Mouse (Mus musculus) limb, embryonic 15.5 days (tissue): ENCODE results near the gene Gck. TPM values are rescaled to one million over a fixed set of nuclear protein-coding genes. Genes with fewer than 3 reads are reported as not detected.

Experiments
- ATAC-seq: fragments of 200-750 bp; cut with Nextera tagmentation; 2 replicates; pipeline ENCODE4 v1.8.0; 2017; ENCODE audit warnings: low read depth, moderate TSS enrichment; ENCODE audit not compliant: insufficient number of reproducible peaks, low FRiP score, low TSS enrichment
- H3K27ac ChIP-seq: fragments of 300-500 bp; sonication (generic); 2 replicates; pipeline ENCODE4 v1.5.1; 2015; ENCODE audit warnings: moderate library complexity, mild to moderate bottlenecking, inconsistent platforms
- H3K27me3 ChIP-seq: fragments of 300-500 bp; sonication (generic); 2 replicates; pipeline ENCODE4 v1.6.1; 2015; ENCODE audit warnings: inconsistent platforms
- H3K36me3 ChIP-seq: fragments of 300-500 bp; sonication (generic); 2 replicates; pipeline ENCODE4 v1.6.1; 2015; ENCODE audit warnings: inconsistent platforms
- H3K4me1 ChIP-seq: fragments of 300-500 bp; sonication (generic); 2 replicates; pipeline ENCODE4 v1.6.1; 2015; ENCODE audit warnings: inconsistent platforms
- H3K4me2 ChIP-seq: fragments of 300-500 bp; sonication (generic); 2 replicates; pipeline ENCODE4 v1.6.1; 2015; ENCODE audit warnings: mild to moderate bottlenecking, inconsistent platforms
- H3K4me3 ChIP-seq: fragments of 300-500 bp; sonication (generic); 2 replicates; pipeline ENCODE4 v1.5.1; 2015; ENCODE audit warnings: mild to moderate bottlenecking, inconsistent platforms
- H3K9ac ChIP-seq: fragments of 300-500 bp; sonication (generic); 2 replicates; pipeline ENCODE4 v1.6.1; 2015; ENCODE audit warnings: inconsistent platforms
- H3K9me3 ChIP-seq: fragments of 300-500 bp; sonication (generic); 2 replicates; pipeline ENCODE4 v1.6.1; 2016; ENCODE audit warnings: inconsistent platforms
- WGBS: fragments of 180-500 bp; shearing (Covaris S2); methylation state at CpG from one replicate; pipeline ENCODE4 v1.1.7; 2015; 5-methylcytosine and 5-hydroxymethylcytosine counted together
- polyA plus RNA-seq: library from polyadenylated mRNA; unstranded; fragments of >200 nt; fragmentation: Nextera tagmentation; extraction: Ambion mirVana; gene quantifications from 2 replicates; pipeline ENCODE4 v1.2.1, GENCODE M21; 2015

The Gck gene
- 1.1 and 1.3 TPM in 2 replicates for polyA plus RNA-seq

- Histone ChIP-seq H3K27ac (no peak within 1 kb of the TSS), H3K4me1 (peaks cover 16% of the 10 kb centered on the region), H3K36me3 (no peaks in the 10 kb centered on the region), H3K4me3 (no peak within 1 kb of the TSS), H3K4me2 (no peak within 1 kb of the TSS), H3K9ac (no peak within 1 kb of the TSS), H3K9me3 (no peaks in the 10 kb centered on the region), H3K27me3 (no peaks in the 10 kb centered on the region)
- 69% methylated on average over 8 of the region's 8 CpGs for WGBS
- no peak for ATAC-seq
These were observed at the start of gene Gck for GRCm38 (mm10) chr11:5949586-5950352. Gene Gck (minus strand): TSS chr11:5950081.

GRCm38 (mm10) chr11:5998472-5998871 is 48.6 kb upstream of the Gck start:
- ATAC-seq, result no peak
- Histone ChIP-seq H3K9me3 (no peaks in the 10 kb centered on the region), H3K4me2 (no peak overlapping the region), H3K4me3 (no peak overlapping the region), H3K9ac (no peak overlapping the region), H3K27ac (no peak overlapping the region), H3K4me1 (peaks cover 32% of the 10 kb centered on the region), H3K27me3 (no peaks in the 10 kb centered on the region; the same call in none of the 2 replicates), H3K36me3 (no peaks in the 10 kb centered on the region)
- 93% methylated on average over 2 of the region's 2 CpGs for WGBS

- ATAC-seq, result no peak
- no peaks in the 10 kb centered on the region; the same call in 1 of the 2 replicates for H3K27me3 ChIP-seq
- WGBS, result 16% methylated on average over 8 of the region's 8 CpGs
- H3K9ac ChIP-seq, result no peak overlapping the region
- H3K4me1 ChIP-seq, result peaks cover 16% of the 10 kb centered on the region
- no peaks in the 10 kb centered on the region for H3K36me3 ChIP-seq
- H3K9me3 ChIP-seq, result no peaks in the 10 kb centered on the region
- H3K4me3 ChIP-seq, result no peak overlapping the region
- H3K27ac ChIP-seq, result no peak overlapping the region
- no peak overlapping the region for H3K4me2 ChIP-seq
These were observed 46.1 kb upstream of the Gck start for GRCm38 (mm10) chr11:5995989-5996388.

GRCm38 (mm10) chr11:5994880-5995279 is 45.0 kb upstream of the Gck start:
- H3K9me3 ChIP-seq, result no peaks in the 10 kb centered on the region
- H3K4me1 ChIP-seq, result peaks cover 5% of the 10 kb centered on the region
- no peak overlapping the region for H3K27ac ChIP-seq
- WGBS, result 71% methylated on average over 3 of the region's 3 CpGs
- H3K27me3 ChIP-seq, result no peaks in the 10 kb centered on the region; the same call in 1 of the 2 replicates
- no peak overlapping the region for H3K9ac ChIP-seq
- ATAC-seq, result no peak
- H3K4me2 ChIP-seq, result no peak overlapping the region
- H3K36me3 ChIP-seq, result no peaks in the 10 kb centered on the region
- no peak overlapping the region for H3K4me3 ChIP-seq

GRCm38 (mm10) chr11:5994212-5994611 is 44.3 kb upstream of the Gck start:
- no peak overlapping the region for H3K9ac ChIP-seq
- WGBS, result 91% methylated on average over 5 of the region's 5 CpGs
- H3K9me3 ChIP-seq, result no peaks in the 10 kb centered on the region
- no peak overlapping the region for H3K4me3 ChIP-seq
- H3K27me3 ChIP-seq, result no peaks in the 10 kb centered on the region; the same call in 1 of the 2 replicates
- no peaks in the 10 kb centered on the region; the same call in 1 of the 2 replicates for H3K4me1 ChIP-seq
- no peak overlapping the region for H3K27ac ChIP-seq
- no peak for ATAC-seq
- H3K36me3 ChIP-seq, result no peaks in the 10 kb centered on the region
- no peak overlapping the region for H3K4me2 ChIP-seq

GRCm38 (mm10) chr11:5990910-5991309 is 41.0 kb upstream of the Gck start:
- H3K4me2 ChIP-seq, result no peak overlapping the region
- H3K27ac ChIP-seq, result no peak overlapping the region
- H3K9ac ChIP-seq, result no peak overlapping the region
- H3K27me3 ChIP-seq, result no peaks in the 10 kb centered on the region; the same call in 1 of the 2 replicates
- no peaks in the 10 kb centered on the region for H3K4me1 ChIP-seq
- no peak overlapping the region for H3K4me3 ChIP-seq
- WGBS, result 32% methylated on average over 4 of the region's 4 CpGs
- no peak for ATAC-seq
- no peaks in the 10 kb centered on the region for H3K9me3 ChIP-seq
- H3K36me3 ChIP-seq, result no peaks in the 10 kb centered on the region

GRCm38 (mm10) chr11:5989954-5990593 is 40.2 kb upstream of the Gck start:
- H3K4me2 ChIP-seq, result no peak overlapping the region
- no peaks in the 10 kb centered on the region for H3K36me3 ChIP-seq
- no peak overlapping the region for H3K4me3 ChIP-seq
- no peaks in the 10 kb centered on the region for H3K27me3 ChIP-seq
- H3K4me1 ChIP-seq, result no peaks in the 10 kb centered on the region
- no peak overlapping the region for H3K9ac ChIP-seq
- no peak overlapping the region for H3K27ac ChIP-seq
- H3K9me3 ChIP-seq, result no peaks in the 10 kb centered on the region
- WGBS, result 84% methylated on average over 16 of the region's 16 CpGs
- ATAC-seq, result no peak

- Histone ChIP-seq H3K36me3 (no peaks in the 10 kb centered on the region), H3K9ac (no peak overlapping the region), H3K4me1 (no peaks in the 10 kb centered on the region), H3K9me3 (no peaks in the 10 kb centered on the region), H3K27me3 (no peaks in the 10 kb centered on the region), H3K4me3 (no peak overlapping the region), H3K27ac (no peak overlapping the region), H3K4me2 (no peak overlapping the region)
- 75% methylated on average over 10 of the region's 10 CpGs for WGBS
- no peak for ATAC-seq
These were observed 38.2 kb upstream of the Gck start for GRCm38 (mm10) chr11:5988126-5988525.

GRCm38 (mm10) chr11:5983629-5984028 is 33.7 kb upstream of the Gck start:
- no peaks in the 10 kb centered on the region for H3K4me1 ChIP-seq
- H3K9me3 ChIP-seq, result no peaks in the 10 kb centered on the region
- no peak overlapping the region for H3K4me2 ChIP-seq
- no peak overlapping the region for H3K4me3 ChIP-seq
- H3K9ac ChIP-seq, result no peak overlapping the region
- no peaks in the 10 kb centered on the region for H3K27me3 ChIP-seq
- H3K27ac ChIP-seq, result no peak overlapping the region
- ATAC-seq, result no peak
- WGBS, result 90% methylated on average over 5 of the region's 5 CpGs
- H3K36me3 ChIP-seq, result no peaks in the 10 kb centered on the region

- no peak for ATAC-seq
- Histone ChIP-seq H3K36me3 (no peaks in the 10 kb centered on the region), H3K4me2 (no peak overlapping the region), H3K27me3 (no peaks in the 10 kb centered on the region), H3K9ac (no peak overlapping the region), H3K4me1 (no peaks in the 10 kb centered on the region; the same call in 1 of the 2 replicates), H3K9me3 (no peaks in the 10 kb centered on the region), H3K27ac (no peak overlapping the region), H3K4me3 (no peak overlapping the region)
- WGBS, result 73% methylated on average over 7 of the region's 7 CpGs
These were observed 31.4 kb upstream of the Gck start for GRCm38 (mm10) chr11:5981323-5981722.

- no peak overlapping the region for H3K27ac ChIP-seq
- H3K4me1 ChIP-seq, result peaks cover 4% of the 10 kb centered on the region; the same call in 1 of the 2 replicates
These were observed 30.7 kb upstream of the Gck start for GRCm38 (mm10) chr11:5980561-5980960.

GRCm38 (mm10) chr11:5980108-5980507 is 30.2 kb upstream of the Gck start:
- H3K9ac ChIP-seq, result no peak overlapping the region
- no peak for ATAC-seq
- H3K36me3 ChIP-seq, result no peaks in the 10 kb centered on the region
- 91% methylated on average over 2 of the region's 2 CpGs for WGBS
- H3K27ac ChIP-seq, result no peak overlapping the region
- H3K4me3 ChIP-seq, result no peak overlapping the region
- no peaks in the 10 kb centered on the region for H3K9me3 ChIP-seq
- H3K4me1 ChIP-seq, result peaks cover 4% of the 10 kb centered on the region; the same call in 1 of the 2 replicates
- no peaks in the 10 kb centered on the region for H3K27me3 ChIP-seq
- H3K4me2 ChIP-seq, result no peak overlapping the region

More at GRCm38 (mm10) chr11:5980561-5980960, 30.7 kb upstream of the Gck start:
- WGBS, result 64% methylated on average over 8 of the region's 8 CpGs
- H3K9ac ChIP-seq, result no peak overlapping the region
- H3K4me3 ChIP-seq, result no peak overlapping the region
- ATAC-seq, result no peak
- no peaks in the 10 kb centered on the region for H3K9me3 ChIP-seq
- no peak overlapping the region for H3K4me2 ChIP-seq
- H3K36me3 ChIP-seq, result no peaks in the 10 kb centered on the region
- no peaks in the 10 kb centered on the region for H3K27me3 ChIP-seq
